Mouse (Mus musculus) 3134 (cell line): ENCODE data around the gene Anks6.
A peak's percentile ranks its signal among the peaks of the same experiment; 100 is the strongest.

Experiments used
- DNase-seq: peaks from one replicate; pipeline ENCODE4 v3.0.0-alpha.2; 2011; ENCODE audit warnings: low spot score; ENCODE audit not compliant: insufficient read length; ENCODE audit errors: extremely low read depth

Anks6 gene

GRCm38 (mm10) chr4:47047765-47048164, 9.5 kb downstream of the Anks6 start:
- no peak for DNase-seq

- DNase-seq, result peak; percentile 43
Observed at GRCm38 (mm10) chr4:47046974-47047373, 10.3 kb downstream of the Anks6 start.

- DNase-seq, result no peak
Observed at GRCm38 (mm10) chr4:47043866-47044265, 13.4 kb downstream of the Anks6 start.

- DNase-seq, result no peak
Observed at GRCm38 (mm10) chr4:47039586-47039985, 17.6 kb downstream of the Anks6 start.

- DNase-seq, result peak; percentile 56
Observed at GRCm38 (mm10) chr4:47037321-47037657, 19.9 kb downstream of the Anks6 start.

GRCm38 (mm10) chr4:47036486-47037320, 20.5 kb downstream of the Anks6 start:
- peak; percentile 60 for DNase-seq

GRCm38 (mm10) chr4:47035536-47035935, 21.7 kb downstream of the Anks6 start:
- no peak for DNase-seq

GRCm38 (mm10) chr4:47032171-47032570, 25.1 kb downstream of the Anks6 start:
- DNase-seq, result no peak

- DNase-seq, result no peak
Observed at GRCm38 (mm10) chr4:47028791-47029190, 28.4 kb downstream of the Anks6 start.

- no peak for DNase-seq
Observed at GRCm38 (mm10) chr4:47023949-47024348, 33.3 kb downstream of the Anks6 start.

- no peak for DNase-seq
Observed at GRCm38 (mm10) chr4:47022804-47023603, 34.2 kb downstream of the Anks6 start.

GRCm38 (mm10) chr4:47020563-47020962, 36.7 kb downstream of the Anks6 start:
- peak; percentile 34 for DNase-seq

- no peak for DNase-seq
Observed at GRCm38 (mm10) chr4:47015156-47015555, 42.1 kb downstream of the Anks6 start.

GRCm38 (mm10) chr4:47012476-47012875, 44.8 kb downstream of the Anks6 start:
- peak; percentile 55 for DNase-seq

GRCm38 (mm10) chr4:47010400-47011231, 46.6 kb downstream of the Anks6 start:
- DNase-seq, result no peak

GRCm38 (mm10) chr4:47000626-47001395, 56.4 kb downstream of the Anks6 start:
- DNase-seq, result no peak

- no peak for DNase-seq
Observed at GRCm38 (mm10) chr4:46997969-46998368, 59.3 kb downstream of the Anks6 start.

- DNase-seq, result no peak
Observed at GRCm38 (mm10) chr4:46992827-46993473, 64.3 kb downstream of the Anks6 start.

GRCm38 (mm10) chr4:46991959-46992316, 65.3 kb downstream of the Anks6 start:
- no peak for DNase-seq
